Mouse (Mus musculus): ENCODE measurements around the gene Bicdl2. TPM values are rescaled to one million over a fixed set of nuclear protein-coding genes. Genes with fewer than 3 reads are reported as not detected.

Bicdl2 gene
- polyA plus RNA-seq, 1 experiment from 2014 or later: 0.37 TPM

DNA sequence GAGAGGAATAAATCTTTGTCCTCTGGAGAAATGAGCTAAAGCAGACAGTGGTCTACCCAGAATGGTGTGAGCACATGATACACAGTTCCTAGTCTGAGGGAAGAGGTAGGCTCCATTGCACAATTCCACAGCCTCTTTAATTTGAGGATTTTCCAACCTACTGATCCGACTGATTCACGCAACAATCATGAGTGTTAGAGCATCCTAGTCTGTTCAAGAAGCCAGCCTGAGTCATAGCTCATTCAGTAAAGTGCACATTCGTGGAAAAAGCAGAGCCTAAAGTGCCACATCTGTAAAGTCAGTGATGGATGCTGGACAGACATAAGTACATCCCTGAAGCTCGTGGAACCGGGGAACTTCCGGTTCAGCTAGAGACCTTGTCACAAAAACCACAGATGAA, 8.9 kb upstream of the Bicdl2 start:
- no peaks in the 10 kb centered on the region for H3K36me3 ChIP-seq (ENCODE audit: control insufficient read depth, insufficient read depth, low read length)
- no peak for DNase-seq (ENCODE audit: low spot score)
- H3K27me3 ChIP-seq (replicated peaks; ENCODE audit: control insufficient read depth, insufficient read depth, low read length): peaks cover 17% of the 10 kb centered on the region
- no peaks in the 10 kb centered on the region for H3K4me1 ChIP-seq (replicated peaks; ENCODE audit: control insufficient read depth, insufficient read depth, low read length)
- WGBS: 67% methylated on average over 6 of the region's 6 CpGs
- ATAC-seq (replicated peaks; ENCODE audit: low FRiP score): no peak
- H3K4me2 ChIP-seq: no peak overlapping the region
- H3K4me3 ChIP-seq (ENCODE audit: low read depth, low read length): no peak overlapping the region
- H3K9ac ChIP-seq (ENCODE audit: low read depth, low read length): no peak overlapping the region
- H3K9me3 ChIP-seq (ENCODE audit: control insufficient read depth, low read length): no peaks in the 10 kb centered on the region
- no peak overlapping the region for H3K27ac ChIP-seq (ENCODE audit: low read depth, low read length)

DNA sequence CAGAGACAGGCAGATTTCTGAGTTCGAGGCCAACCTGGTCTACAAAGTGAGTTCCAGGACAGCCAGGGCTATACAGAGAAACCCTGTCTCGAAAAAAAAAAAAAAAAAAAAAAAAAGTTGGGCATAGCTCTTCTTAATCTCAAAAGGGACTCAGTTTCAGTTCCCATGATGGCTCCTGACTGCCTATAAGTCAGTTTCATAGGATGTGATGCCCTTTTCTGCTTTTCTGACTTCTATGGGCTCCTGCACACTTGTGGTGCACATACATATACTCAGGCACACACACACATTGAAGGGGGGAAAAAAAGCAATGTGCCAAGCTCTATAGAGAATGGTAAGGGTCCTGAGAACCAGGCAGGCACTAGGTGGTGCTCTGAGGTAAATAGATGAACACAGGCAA, 7.0 kb upstream of the Bicdl2 start:
- 69% methylated on average over 1 of the region's 2 CpGs for WGBS
- Histone ChIP-seq H3K27me3 (replicated peaks; ENCODE audit: control insufficient read depth, insufficient read depth, low read length) (peaks cover 10% of the 10 kb centered on the region; the same call in 1 of the 2 replicates), H3K9ac (ENCODE audit: low read depth, low read length) (no peak overlapping the region), H3K4me3 (ENCODE audit: low read depth, low read length) (no peak overlapping the region), H3K9me3 (ENCODE audit: control insufficient read depth, low read length) (no peaks in the 10 kb centered on the region), H3K36me3 (ENCODE audit: control insufficient read depth, insufficient read depth, low read length) (no peaks in the 10 kb centered on the region), H3K4me2 (no peak overlapping the region), H3K4me1 (replicated peaks; ENCODE audit: control insufficient read depth, insufficient read depth, low read length) (no peaks in the 10 kb centered on the region), H3K27ac (ENCODE audit: low read depth, low read length) (no peak overlapping the region)
- ATAC-seq (replicated peaks; ENCODE audit: low FRiP score): no peak
- no peak for DNase-seq (ENCODE audit: low spot score)

DNA sequence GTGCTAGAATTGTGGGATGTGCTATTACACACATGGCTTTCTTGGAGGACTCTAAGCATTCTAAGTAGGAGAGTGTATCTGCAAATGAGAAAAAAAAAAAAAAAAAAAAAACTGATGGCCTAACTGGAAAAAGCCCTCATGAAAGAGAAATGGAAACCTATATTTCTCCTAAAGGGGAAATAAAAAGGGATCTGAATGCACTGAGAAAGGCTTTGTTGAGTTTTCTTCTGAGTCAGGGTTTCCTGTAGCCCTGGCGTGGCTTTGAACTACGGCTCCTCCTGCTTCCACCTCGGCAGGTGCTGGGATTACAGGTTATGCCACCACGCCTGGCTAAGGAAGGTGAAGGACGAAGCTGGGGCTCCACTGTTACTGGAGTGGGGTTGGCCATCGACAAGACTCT, 6.3 kb upstream of the Bicdl2 start:
- Histone ChIP-seq H3K4me2 (no peak overlapping the region), H3K9me3 (ENCODE audit: control insufficient read depth, low read length) (no peaks in the 10 kb centered on the region), H3K4me3 (ENCODE audit: low read depth, low read length) (no peak overlapping the region), H3K36me3 (ENCODE audit: control insufficient read depth, insufficient read depth, low read length) (no peaks in the 10 kb centered on the region), H3K27ac (ENCODE audit: low read depth, low read length) (no peak overlapping the region), H3K27me3 (replicated peaks; ENCODE audit: control insufficient read depth, insufficient read depth, low read length) (peaks cover 10% of the 10 kb centered on the region; the same call in 1 of the 2 replicates), H3K4me1 (replicated peaks; ENCODE audit: control insufficient read depth, insufficient read depth, low read length) (no peaks in the 10 kb centered on the region), H3K9ac (ENCODE audit: low read depth, low read length) (no peak overlapping the region)
- DNase-seq (ENCODE audit: low spot score): no peak
- 50% methylated on average over 6 of the region's 6 CpGs for WGBS
- no peak for ATAC-seq (replicated peaks; ENCODE audit: low FRiP score)

GRCm38 (mm10) chr17:23654410-23654809, 5.9 kb upstream of the Bicdl2 start:
- no peak overlapping the region for H3K4me2 ChIP-seq
- WGBS: 56% methylated on average over 2 of the region's 2 CpGs
- H3K27ac ChIP-seq (ENCODE audit: low read depth, low read length): no peak overlapping the region
- H3K9me3 ChIP-seq (ENCODE audit: control insufficient read depth, low read length): no peaks in the 10 kb centered on the region
- no peaks in the 10 kb centered on the region for H3K4me1 ChIP-seq (replicated peaks; ENCODE audit: control insufficient read depth, insufficient read depth, low read length)
- H3K4me3 ChIP-seq (ENCODE audit: low read depth, low read length): no peak overlapping the region
- DNase-seq (ENCODE audit: low spot score) (no peak), ATAC-seq (replicated peaks; ENCODE audit: low FRiP score) (no peak)
- no peaks in the 10 kb centered on the region for H3K36me3 ChIP-seq (ENCODE audit: control insufficient read depth, insufficient read depth, low read length)
- H3K27me3 ChIP-seq (replicated peaks; ENCODE audit: control insufficient read depth, insufficient read depth, low read length): peaks cover 10% of the 10 kb centered on the region; the same call in 1 of the 2 replicates
- no peak overlapping the region for H3K9ac ChIP-seq (ENCODE audit: low read depth, low read length)

- Histone ChIP-seq H3K9me3 (ENCODE audit: control insufficient read depth, low read length) (no peaks in the 10 kb centered on the region), H3K4me1 (replicated peaks; ENCODE audit: control insufficient read depth, insufficient read depth, low read length) (0 out of 2 replicates have a peak, but pooled peaks cover 4% of the 10 kb centered on the region), H3K27me3 (replicated peaks; ENCODE audit: control insufficient read depth, insufficient read depth, low read length) (peaks cover 33% of the 10 kb centered on the region), H3K27ac (ENCODE audit: low read depth, low read length) (no peak overlapping the region), H3K4me3 (ENCODE audit: low read depth, low read length) (no peak overlapping the region), H3K36me3 (ENCODE audit: control insufficient read depth, insufficient read depth, low read length) (no peaks in the 10 kb centered on the region), H3K4me2 (no peak overlapping the region), H3K9ac (ENCODE audit: low read depth, low read length) (no peak overlapping the region)
- 74% methylated on average over 3 of the region's 3 CpGs for WGBS
- no peak for ATAC-seq (replicated peaks; ENCODE audit: low FRiP score)
- no peak for DNase-seq (ENCODE audit: low spot score)
These were observed 1.9 kb upstream of the Bicdl2 start for GRCm38 (mm10) chr17:23658450-23658849.

GRCm38 (mm10) chr17:23660876-23661200, 532 bp downstream of the Bicdl2 start:
- ATAC-seq (replicated peaks; ENCODE audit: low FRiP score): no peak
- no peaks in the 10 kb centered on the region for H3K9me3 ChIP-seq (ENCODE audit: control insufficient read depth, low read length)
- no peak overlapping the region for H3K27ac ChIP-seq (ENCODE audit: low read depth, low read length)
- no peaks in the 10 kb centered on the region for H3K36me3 ChIP-seq (ENCODE audit: control insufficient read depth, insufficient read depth, low read length)
- peaks cover 33% of the 10 kb centered on the region for H3K27me3 ChIP-seq (replicated peaks; ENCODE audit: control insufficient read depth, insufficient read depth, low read length)
- 0 out of 2 replicates have a peak, but pooled peaks cover 4% of the 10 kb centered on the region for H3K4me1 ChIP-seq (replicated peaks; ENCODE audit: control insufficient read depth, insufficient read depth, low read length)
- no peak for DNase-seq (ENCODE audit: low spot score)
- 7% methylated on average over 14 of the region's 14 CpGs for WGBS
- H3K4me2 ChIP-seq: peak overlapping the region; percentile 47
- H3K9ac ChIP-seq (ENCODE audit: low read depth, low read length): no peak overlapping the region
- H3K4me3 ChIP-seq (ENCODE audit: low read depth, low read length): peak overlapping the region; percentile 26; the same call in 1 of the 2 replicates

DNA sequence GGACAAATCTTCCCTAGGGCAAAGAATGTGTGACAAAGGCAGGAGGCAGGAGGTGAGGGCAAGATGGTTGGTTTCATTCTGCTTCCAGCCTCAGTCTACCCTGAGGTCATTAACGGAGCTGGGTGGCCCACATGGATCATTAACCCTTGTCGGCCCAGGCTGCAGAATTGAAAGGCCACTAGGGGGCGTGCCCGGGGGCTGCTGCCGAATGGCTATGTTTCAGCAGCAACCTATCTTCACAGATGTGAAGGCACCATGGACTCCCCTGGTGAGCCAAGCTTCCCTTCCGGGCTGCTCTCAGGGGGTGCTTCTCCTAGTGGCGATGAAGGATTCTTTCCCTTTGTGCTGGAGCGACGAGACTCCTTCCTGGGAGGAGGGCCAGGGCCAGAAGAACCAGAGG, 1.2 kb downstream of the Bicdl2 start:
- H3K4me1 ChIP-seq (replicated peaks; ENCODE audit: control insufficient read depth, insufficient read depth, low read length): 0 out of 2 replicates have a peak, but pooled peaks cover 4% of the 10 kb centered on the region
- H3K36me3 ChIP-seq (ENCODE audit: control insufficient read depth, insufficient read depth, low read length): no peaks in the 10 kb centered on the region
- no peak overlapping the region for H3K27ac ChIP-seq (ENCODE audit: low read depth, low read length)
- H3K9me3 ChIP-seq (ENCODE audit: control insufficient read depth, low read length): no peaks in the 10 kb centered on the region
- WGBS: 2% methylated on average over 9 of the region's 9 CpGs
- DNase-seq (ENCODE audit: low spot score) (no peak), ATAC-seq (replicated peaks; ENCODE audit: low FRiP score) (no peak)
- H3K4me2 ChIP-seq: no peak overlapping the region
- H3K9ac ChIP-seq (ENCODE audit: low read depth, low read length): no peak overlapping the region
- peaks cover 33% of the 10 kb centered on the region for H3K27me3 ChIP-seq (replicated peaks; ENCODE audit: control insufficient read depth, insufficient read depth, low read length)
- H3K4me3 ChIP-seq (ENCODE audit: low read depth, low read length): no peak overlapping the region

DNA sequence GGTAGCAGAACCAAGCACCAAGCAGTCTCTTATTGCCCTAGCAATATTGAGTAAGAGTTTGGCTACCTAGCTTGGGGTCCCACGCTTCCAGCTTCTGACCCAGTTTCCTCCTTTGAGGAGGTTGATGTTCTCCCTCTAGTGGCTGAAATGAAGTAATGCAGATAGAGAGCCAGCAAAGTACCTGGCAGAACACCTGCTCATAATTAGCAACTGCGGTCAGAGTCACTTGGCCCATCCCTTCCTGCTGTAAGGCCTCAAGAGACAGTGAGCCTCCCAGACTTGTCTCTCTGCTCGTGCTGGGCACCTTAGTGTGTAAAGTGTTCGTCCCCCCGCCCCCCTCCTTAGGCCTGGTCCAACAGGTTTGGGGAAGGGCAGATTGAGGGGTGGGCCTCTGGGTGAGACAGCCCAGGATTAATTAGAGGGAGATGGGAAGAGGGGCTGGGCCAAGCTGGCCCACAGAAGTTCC, 4.3 kb downstream of the Bicdl2 start:
- H3K9ac ChIP-seq (ENCODE audit: low read depth, low read length): no peak overlapping the region
- H3K9me3 ChIP-seq (ENCODE audit: control insufficient read depth, low read length): no peaks in the 10 kb centered on the region
- ATAC-seq (replicated peaks; ENCODE audit: low FRiP score) (peak; percentile 14; the same call in 1 of the 2 replicates), DNase-seq (ENCODE audit: low spot score) (no peak)
- 0 out of 2 replicates have a peak, but pooled peaks cover 4% of the 10 kb centered on the region for H3K4me1 ChIP-seq (replicated peaks; ENCODE audit: control insufficient read depth, insufficient read depth, low read length)
- no peak overlapping the region for H3K27ac ChIP-seq (ENCODE audit: low read depth, low read length)
- no peak overlapping the region for H3K4me3 ChIP-seq (ENCODE audit: low read depth, low read length)
- no peak overlapping the region for H3K4me2 ChIP-seq
- H3K27me3 ChIP-seq (replicated peaks; ENCODE audit: control insufficient read depth, insufficient read depth, low read length): peaks cover 30% of the 10 kb centered on the region
- WGBS: 18% methylated on average over 5 of the region's 5 CpGs
- peaks cover 3% of the 10 kb centered on the region for H3K36me3 ChIP-seq (ENCODE audit: control insufficient read depth, insufficient read depth, low read length)

GRCm38 (mm10) chr17:23665511-23665910, 5.2 kb downstream of the Bicdl2 start:
- Histone ChIP-seq H3K4me2 (no peak overlapping the region), H3K36me3 (ENCODE audit: control insufficient read depth, insufficient read depth, low read length) (peaks cover 5% of the 10 kb centered on the region), H3K9me3 (ENCODE audit: control insufficient read depth, low read length) (no peaks in the 10 kb centered on the region), H3K27me3 (replicated peaks; ENCODE audit: control insufficient read depth, insufficient read depth, low read length) (peaks cover 21% of the 10 kb centered on the region), H3K27ac (ENCODE audit: low read depth, low read length) (no peak overlapping the region), H3K4me3 (ENCODE audit: low read depth, low read length) (no peak overlapping the region), H3K9ac (ENCODE audit: low read depth, low read length) (no peak overlapping the region), H3K4me1 (replicated peaks; ENCODE audit: control insufficient read depth, insufficient read depth, low read length) (0 out of 2 replicates have a peak, but pooled peaks cover 3% of the 10 kb centered on the region)
- 82% methylated on average over 14 of the region's 14 CpGs for WGBS
- no peak for DNase-seq (ENCODE audit: low spot score)
- 0 out of 2 replicates have a peak, but pooled peaks have one; percentile 6 for ATAC-seq (replicated peaks; ENCODE audit: low FRiP score)

Data from liver, embryonic 11.5 days (tissue).